Mouse (Mus musculus) thymus, adult 2 months (tissue): ENCODE results near the gene Mdfi.

Experiments used
- CTCF ChIP-seq: fragments of 200-500 bp; IDR thresholded peaks from 2 replicates; pipeline ENCODE4 v1.5.1; 2012; ENCODE audit warnings: mild to moderate bottlenecking, control low read depth, low read length, moderate library complexity, borderline replicate concordance; ENCODE audit not compliant: control insufficient read depth, poor library complexity, insufficient read depth; ENCODE audit errors: extremely low read depth
- POLR2A ChIP-seq: fragments of 200-500 bp; IDR thresholded peaks from 2 replicates; pipeline ENCODE4 v1.6.1; 2012; ENCODE audit warnings: mild to moderate bottlenecking, low read length, control low read depth, moderate library complexity; ENCODE audit not compliant: control insufficient read depth, poor library complexity, insufficient read depth; ENCODE audit errors: extremely low read depth

DNA sequence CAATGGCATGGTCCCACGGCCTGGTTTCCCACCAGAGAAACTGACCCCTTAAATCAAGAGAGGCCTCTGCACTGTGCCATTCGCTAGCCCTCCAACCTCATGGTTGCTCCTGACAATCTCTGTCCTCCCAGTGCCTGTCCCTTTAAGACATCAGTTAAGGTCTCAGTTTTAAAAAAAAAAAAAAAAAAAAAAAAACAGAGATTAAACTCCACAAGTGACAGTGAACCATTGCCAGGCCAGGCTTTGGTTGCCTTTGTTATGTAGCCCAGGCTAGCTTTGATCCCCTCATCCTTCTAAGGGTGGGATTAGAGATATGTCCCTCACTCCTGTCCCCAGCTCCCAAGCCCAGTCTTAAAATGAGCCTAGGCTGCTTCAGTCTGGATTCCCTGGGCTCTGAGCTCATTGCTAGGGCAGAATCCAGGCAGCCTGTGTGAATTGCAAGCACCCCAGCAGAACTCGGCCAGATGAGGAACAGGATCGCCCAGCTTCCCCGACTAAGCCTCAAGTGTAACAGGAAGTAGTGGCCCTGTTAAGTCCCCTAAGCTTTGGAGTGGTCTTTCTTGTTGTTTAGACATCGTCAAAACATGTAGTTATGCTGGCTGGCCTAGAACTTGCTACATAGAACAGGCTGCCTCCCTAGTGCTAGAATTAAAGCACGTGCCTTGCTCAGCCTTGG lies 16.3 kb upstream of the Mdfi start:
- TF ChIP-seq CTCF: no peak
- TF ChIP-seq POLR2A: no peak
